Mouse (Mus musculus): ENCODE results near the gene Nav2. TPM values are rescaled to one million over a fixed set of nuclear protein-coding genes. Genes with fewer than 3 reads are reported as not detected.

Gene Nav2
- polyA plus RNA-seq, 1 experiment from 2014 or later, result 4.1 TPM

DNA sequence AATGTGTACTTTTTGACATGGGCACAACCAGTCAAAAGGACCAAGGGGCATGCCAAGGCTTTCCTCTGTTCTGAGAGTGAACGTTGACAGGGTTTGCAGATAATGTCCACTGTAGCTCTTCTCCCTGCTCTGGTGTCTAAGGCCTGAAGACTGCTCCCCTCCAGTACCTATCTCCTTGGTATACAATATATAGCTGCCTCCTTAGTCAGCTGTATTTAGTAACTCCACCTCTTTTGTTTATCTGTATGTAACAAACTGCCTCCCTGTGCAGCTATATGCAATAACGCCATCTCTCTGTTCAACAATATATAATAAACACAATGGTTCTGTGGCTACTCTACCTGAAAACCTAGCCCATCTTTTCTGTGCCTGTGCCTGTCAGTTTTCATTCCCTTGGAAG lies 413.7 kb downstream of the Nav2 start:
- Histone ChIP-seq H3K9ac (ENCODE audit: low read depth, low read length) (peak overlapping the region; percentile 36), H3K9me3 (replicated peaks; ENCODE audit: control insufficient read depth, low read length) (no peaks in the 10 kb centered on the region), H3K4me2 (ENCODE audit: low read depth, low read length) (peak overlapping the region; percentile 42), H3K4me1 (ENCODE audit: control insufficient read depth, low read depth, low read length) (peaks cover 57% of the 10 kb centered on the region), H3K27me3 (ENCODE audit: control insufficient read depth, insufficient read depth, low read depth, low read length) (no peaks in the 10 kb centered on the region), H3K36me3 (ENCODE audit: control insufficient read depth, insufficient read depth) (no peaks in the 10 kb centered on the region), H3K27ac (ENCODE audit: low read length) (peak overlapping the region; percentile 88), H3K4me3 (ENCODE audit: low read depth, low read length) (no peak overlapping the region)
- peak; percentile 64 for ATAC-seq (ENCODE audit: low read depth)
- WGBS (ENCODE audit: insufficient replicate concordance), result 39% methylated on average over 2 of the region's 2 CpGs

DNA sequence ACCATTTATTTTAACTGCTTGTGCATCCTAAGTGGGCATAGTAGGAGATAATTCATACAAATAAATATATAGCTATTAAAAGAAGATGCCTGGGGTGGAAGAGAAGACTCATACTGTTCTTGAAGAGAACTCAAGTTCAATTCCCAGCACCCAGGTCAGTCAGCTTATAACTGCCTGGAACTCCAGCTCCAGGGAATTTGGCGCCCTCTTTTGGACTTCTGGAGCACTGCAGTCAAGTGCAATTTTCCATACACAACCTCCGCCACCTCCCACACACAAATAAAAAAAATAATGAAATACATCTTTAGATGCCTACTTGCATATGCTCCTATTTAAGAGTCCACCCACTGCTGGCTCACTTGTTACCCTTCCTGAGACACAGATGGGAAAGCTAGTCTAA lies 416.1 kb downstream of the Nav2 start:
- peaks cover 60% of the 10 kb centered on the region for H3K4me1 ChIP-seq (ENCODE audit: control insufficient read depth, low read depth, low read length)
- no peaks in the 10 kb centered on the region for H3K27me3 ChIP-seq (ENCODE audit: control insufficient read depth, insufficient read depth, low read depth, low read length)
- WGBS (ENCODE audit: insufficient replicate concordance), result 77% methylated on average over 2 of the region's 2 CpGs
- no peak for ATAC-seq (ENCODE audit: low read depth)
- H3K4me2 ChIP-seq (ENCODE audit: low read depth, low read length), result no peak overlapping the region
- H3K36me3 ChIP-seq (ENCODE audit: control insufficient read depth, insufficient read depth), result no peaks in the 10 kb centered on the region
- no peak overlapping the region for H3K4me3 ChIP-seq (ENCODE audit: low read depth, low read length)
- no peak overlapping the region for H3K9ac ChIP-seq (ENCODE audit: low read depth, low read length)
- no peaks in the 10 kb centered on the region for H3K9me3 ChIP-seq (replicated peaks; ENCODE audit: control insufficient read depth, low read length)
- H3K27ac ChIP-seq (ENCODE audit: low read length), result no peak overlapping the region

DNA sequence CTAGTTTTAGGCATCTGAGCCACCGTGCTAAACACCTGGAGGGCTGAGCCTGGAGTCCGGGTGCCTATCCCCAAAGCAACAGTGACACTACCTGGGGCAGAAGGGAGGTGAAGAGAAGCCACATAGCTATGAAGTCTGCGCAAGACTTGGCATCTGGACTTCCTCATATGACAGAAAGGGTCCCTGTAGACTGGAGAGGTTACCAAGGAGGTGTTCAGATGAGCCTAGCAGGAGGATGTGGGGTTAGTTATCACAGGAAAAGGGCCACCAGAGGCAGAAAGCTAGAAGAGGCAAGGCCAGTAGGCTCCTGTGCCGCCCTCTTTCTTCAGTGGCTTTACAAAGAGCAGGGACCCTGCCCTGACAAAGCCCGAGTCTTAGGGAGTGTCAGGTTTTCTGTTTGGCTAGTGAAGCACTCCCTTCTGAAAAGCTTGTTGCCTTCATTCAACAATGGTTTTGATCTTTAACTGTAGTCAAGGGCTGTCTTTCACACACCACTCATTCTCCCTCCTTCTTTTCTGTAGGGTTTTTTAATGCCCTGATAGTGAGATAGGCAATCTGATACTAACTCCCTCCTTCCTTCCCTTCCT lies 417.7 kb downstream of the Nav2 start:
- Histone ChIP-seq H3K9ac (ENCODE audit: low read depth, low read length) (peak overlapping the region; percentile 5; the same call in 1 of the 2 replicates), H3K27ac (ENCODE audit: low read length) (peak overlapping the region; percentile 76), H3K36me3 (ENCODE audit: control insufficient read depth, insufficient read depth) (no peaks in the 10 kb centered on the region), H3K4me3 (ENCODE audit: low read depth, low read length) (no peak overlapping the region), H3K4me2 (ENCODE audit: low read depth, low read length) (no peak overlapping the region), H3K9me3 (replicated peaks; ENCODE audit: control insufficient read depth, low read length) (no peaks in the 10 kb centered on the region), H3K4me1 (ENCODE audit: control insufficient read depth, low read depth, low read length) (peaks cover 45% of the 10 kb centered on the region), H3K27me3 (ENCODE audit: control insufficient read depth, insufficient read depth, low read depth, low read length) (no peaks in the 10 kb centered on the region)
- WGBS (ENCODE audit: insufficient replicate concordance), result 51% methylated on average over 5 of the region's 5 CpGs
- ATAC-seq (ENCODE audit: low read depth), result no peak

DNA sequence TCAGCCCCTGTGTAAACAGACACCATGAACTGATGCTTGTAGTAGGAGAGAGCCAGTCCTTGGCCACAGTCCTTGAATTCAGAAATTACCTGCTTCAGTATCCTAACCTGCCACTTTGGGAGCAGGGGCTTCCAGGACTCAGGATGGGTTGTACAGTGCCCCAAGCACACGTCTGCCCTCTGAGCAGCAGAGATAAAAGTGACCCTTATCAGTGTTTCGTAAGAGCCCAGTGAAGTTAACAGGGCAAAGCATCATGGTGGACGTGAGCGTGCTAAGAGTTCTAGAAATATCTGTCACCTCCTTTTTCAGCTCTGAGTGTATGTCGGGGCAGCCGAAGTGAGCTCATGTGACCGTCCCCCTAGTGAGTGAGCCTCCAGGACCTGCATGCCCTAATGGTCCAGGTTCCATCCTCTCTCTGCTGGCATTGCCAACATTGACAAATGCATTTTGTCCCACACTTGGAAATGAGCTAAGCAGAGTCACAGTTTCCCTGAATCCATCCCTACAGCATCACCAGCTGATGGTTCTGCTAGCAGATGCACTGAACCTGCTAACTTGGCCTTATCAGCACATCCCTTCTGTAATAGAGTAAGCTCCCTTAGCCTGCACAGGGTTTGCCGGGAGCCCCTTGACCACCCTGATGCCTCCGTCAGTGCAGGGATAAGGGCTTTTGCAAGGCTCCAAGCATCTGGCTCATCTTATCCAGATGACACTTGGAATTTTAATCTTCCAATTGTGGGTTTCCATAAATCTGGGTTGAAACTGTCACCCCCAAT lies 418.6 kb downstream of the Nav2 start:
- WGBS (ENCODE audit: insufficient replicate concordance), result 26% methylated on average over 9 of the region's 9 CpGs
- Histone ChIP-seq H3K4me3 (ENCODE audit: low read depth, low read length) (no peak overlapping the region), H3K9ac (ENCODE audit: low read depth, low read length) (peak overlapping the region; percentile 5; the same call in 1 of the 2 replicates), H3K9me3 (replicated peaks; ENCODE audit: control insufficient read depth, low read length) (no peaks in the 10 kb centered on the region), H3K27me3 (ENCODE audit: control insufficient read depth, insufficient read depth, low read depth, low read length) (no peaks in the 10 kb centered on the region), H3K27ac (ENCODE audit: low read length) (peak overlapping the region; percentile 76), H3K4me1 (ENCODE audit: control insufficient read depth, low read depth, low read length) (peaks cover 38% of the 10 kb centered on the region), H3K36me3 (ENCODE audit: control insufficient read depth, insufficient read depth) (no peaks in the 10 kb centered on the region), H3K4me2 (ENCODE audit: low read depth, low read length) (peak overlapping the region; percentile 21; the same call in 1 of the 2 replicates)
- peak; percentile 88 for ATAC-seq (ENCODE audit: low read depth)

DNA sequence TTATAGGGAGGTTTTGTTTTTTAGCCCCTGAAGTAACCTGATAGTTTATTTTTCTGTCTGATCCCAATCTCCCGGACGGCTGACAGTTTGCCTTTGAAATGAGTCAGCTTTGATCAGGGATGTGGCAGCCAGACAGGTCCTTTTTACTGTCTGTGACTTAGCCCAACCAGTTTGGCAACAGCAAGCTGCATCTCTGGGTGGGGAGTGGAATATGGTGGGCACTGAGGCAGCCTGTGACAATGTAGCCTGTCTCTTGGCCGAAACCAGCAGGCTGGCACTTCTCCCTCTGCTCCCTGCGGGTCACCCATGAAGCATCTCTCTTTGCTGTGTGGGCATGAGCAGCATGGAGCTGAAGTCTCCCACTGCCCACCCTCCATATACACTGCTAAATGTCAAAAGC lies 421.7 kb downstream of the Nav2 start:
- WGBS (ENCODE audit: insufficient replicate concordance), result 73% methylated on average over 4 of the region's 4 CpGs
- ATAC-seq (ENCODE audit: low read depth), result no peak

DNA sequence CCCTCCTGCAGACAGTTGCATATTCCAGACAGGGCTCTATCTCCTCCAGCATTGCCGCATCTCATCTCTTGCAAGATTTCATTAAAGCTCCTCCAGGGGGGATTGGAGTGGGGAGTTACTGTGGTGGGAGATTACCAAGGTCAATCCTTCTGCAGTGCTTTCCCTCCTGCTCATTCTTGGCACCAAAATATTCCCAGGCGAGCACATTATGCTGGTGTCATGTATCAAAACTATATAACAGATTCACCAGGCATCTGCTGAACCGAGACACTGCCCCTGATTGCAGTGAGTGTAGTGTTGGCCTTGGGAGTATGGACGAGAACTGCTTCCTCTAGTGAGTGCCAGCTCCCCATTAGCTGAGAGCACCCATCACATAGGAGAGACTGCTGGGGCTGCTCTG lies 423.4 kb downstream of the Nav2 start:
- Histone ChIP-seq H3K27me3 (ENCODE audit: control insufficient read depth, insufficient read depth, low read depth, low read length) (no peaks in the 10 kb centered on the region), H3K4me1 (ENCODE audit: control insufficient read depth, low read depth, low read length) (peaks cover 12% of the 10 kb centered on the region), H3K36me3 (ENCODE audit: control insufficient read depth, insufficient read depth) (no peaks in the 10 kb centered on the region), H3K9me3 (replicated peaks; ENCODE audit: control insufficient read depth, low read length) (no peaks in the 10 kb centered on the region), H3K4me3 (ENCODE audit: low read depth, low read length) (no peak overlapping the region), H3K9ac (ENCODE audit: low read depth, low read length) (no peak overlapping the region), H3K27ac (ENCODE audit: low read length) (no peak overlapping the region), H3K4me2 (ENCODE audit: low read depth, low read length) (no peak overlapping the region)
- ATAC-seq (ENCODE audit: low read depth), result no peak
- WGBS (ENCODE audit: insufficient replicate concordance), result 57% methylated on average over 4 of the region's 4 CpGs

More for the DNA sequence above, 421.7 kb downstream of the Nav2 start:
- H3K4me2 ChIP-seq (ENCODE audit: low read depth, low read length), result no peak overlapping the region
- H3K9me3 ChIP-seq (replicated peaks; ENCODE audit: control insufficient read depth, low read length), result no peaks in the 10 kb centered on the region
- no peak overlapping the region for H3K9ac ChIP-seq (ENCODE audit: low read depth, low read length)
- no peaks in the 10 kb centered on the region for H3K27me3 ChIP-seq (ENCODE audit: control insufficient read depth, insufficient read depth, low read depth, low read length)
- H3K27ac ChIP-seq (ENCODE audit: low read length), result no peak overlapping the region
- H3K4me3 ChIP-seq (ENCODE audit: low read depth, low read length), result no peak overlapping the region
- H3K36me3 ChIP-seq (ENCODE audit: control insufficient read depth, insufficient read depth), result no peaks in the 10 kb centered on the region
- H3K4me1 ChIP-seq (ENCODE audit: control insufficient read depth, low read depth, low read length), result peaks cover 25% of the 10 kb centered on the region

DNA sequence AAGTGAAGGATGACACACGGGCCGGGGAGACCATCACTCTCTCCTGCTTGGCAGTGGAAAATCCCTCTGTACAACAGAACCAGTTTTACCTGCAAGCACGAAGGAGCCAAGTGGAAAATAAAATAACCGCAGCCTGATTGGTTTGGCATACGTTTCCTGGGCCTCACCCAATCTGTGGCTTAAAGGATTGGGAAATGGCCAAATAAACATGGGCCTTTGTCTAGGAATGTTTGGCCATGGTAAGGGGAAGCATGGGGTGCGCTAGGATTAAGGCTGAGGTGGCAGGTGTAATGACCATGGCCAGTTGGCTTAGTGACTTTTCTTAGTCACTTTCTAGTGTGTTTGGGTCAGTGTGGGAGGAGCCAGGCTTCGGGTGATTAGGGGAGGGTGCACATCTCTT lies 424.1 kb downstream of the Nav2 start:
- H3K9me3 ChIP-seq (replicated peaks; ENCODE audit: control insufficient read depth, low read length), result no peaks in the 10 kb centered on the region
- no peaks in the 10 kb centered on the region for H3K27me3 ChIP-seq (ENCODE audit: control insufficient read depth, insufficient read depth, low read depth, low read length)
- ATAC-seq (ENCODE audit: low read depth), result no peak
- no peak overlapping the region for H3K27ac ChIP-seq (ENCODE audit: low read length)
- no peak overlapping the region for H3K4me2 ChIP-seq (ENCODE audit: low read depth, low read length)
- H3K4me3 ChIP-seq (ENCODE audit: low read depth, low read length), result no peak overlapping the region
- no peaks in the 10 kb centered on the region for H3K36me3 ChIP-seq (ENCODE audit: control insufficient read depth, insufficient read depth)
- 59% methylated on average over 7 of the region's 7 CpGs for WGBS (ENCODE audit: insufficient replicate concordance)
- no peak overlapping the region for H3K9ac ChIP-seq (ENCODE audit: low read depth, low read length)
- H3K4me1 ChIP-seq (ENCODE audit: control insufficient read depth, low read depth, low read length), result peaks cover 5% of the 10 kb centered on the region

DNA sequence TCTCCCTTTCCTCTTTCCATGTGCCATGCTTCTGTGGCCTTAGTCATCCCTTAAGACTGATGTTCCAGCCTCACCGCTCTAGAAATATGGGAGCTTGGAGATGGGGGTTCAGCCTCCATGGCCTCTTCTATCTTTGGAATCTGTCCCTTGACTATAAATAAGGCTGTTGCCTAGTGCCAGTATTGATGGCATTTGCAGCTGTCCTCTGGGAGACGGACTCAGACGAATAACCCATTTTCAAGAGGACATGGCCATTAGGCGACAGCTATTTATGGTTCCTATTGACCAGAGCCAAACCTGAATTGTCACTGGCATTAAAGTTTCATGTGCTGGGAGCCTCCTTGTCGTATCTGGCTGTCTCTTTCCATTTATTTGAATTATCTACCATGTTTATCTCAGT lies 425.6 kb downstream of the Nav2 start:
- Histone ChIP-seq H3K4me3 (ENCODE audit: low read depth, low read length) (no peak overlapping the region), H3K4me1 (ENCODE audit: control insufficient read depth, low read depth, low read length) (no peaks in the 10 kb centered on the region; the same call in 1 of the 2 replicates), H3K9me3 (replicated peaks; ENCODE audit: control insufficient read depth, low read length) (no peaks in the 10 kb centered on the region), H3K27me3 (ENCODE audit: control insufficient read depth, insufficient read depth, low read depth, low read length) (no peaks in the 10 kb centered on the region), H3K9ac (ENCODE audit: low read depth, low read length) (no peak overlapping the region), H3K4me2 (ENCODE audit: low read depth, low read length) (no peak overlapping the region), H3K36me3 (ENCODE audit: control insufficient read depth, insufficient read depth) (no peaks in the 10 kb centered on the region), H3K27ac (ENCODE audit: low read length) (no peak overlapping the region)
- ATAC-seq (ENCODE audit: low read depth), result no peak
- 73% methylated on average over 5 of the region's 5 CpGs for WGBS (ENCODE audit: insufficient replicate concordance)

DNA sequence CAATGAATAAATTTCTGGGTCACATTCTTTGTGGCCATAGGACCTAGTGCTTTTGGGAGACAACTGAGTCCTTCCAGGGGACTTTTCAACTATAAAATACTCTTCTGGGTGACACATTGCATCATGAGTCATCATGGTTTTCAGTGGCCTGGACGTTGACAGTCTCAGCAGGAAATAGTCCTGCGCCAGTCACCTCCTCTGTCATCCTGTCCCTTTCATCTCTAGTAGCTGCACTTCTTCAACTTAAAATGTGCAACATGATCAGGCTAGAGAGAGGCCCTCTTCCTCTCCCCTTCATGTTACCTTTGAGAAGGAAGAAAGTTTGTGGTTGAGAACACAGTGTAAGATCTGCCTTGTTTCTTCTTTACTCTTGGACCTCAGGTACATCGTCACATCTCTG lies 426.5 kb downstream of the Nav2 start:
- no peaks in the 10 kb centered on the region for H3K36me3 ChIP-seq (ENCODE audit: control insufficient read depth, insufficient read depth)
- H3K4me1 ChIP-seq (ENCODE audit: control insufficient read depth, low read depth, low read length), result no peaks in the 10 kb centered on the region; the same call in 1 of the 2 replicates
- 31% methylated on average over 3 of the region's 3 CpGs for WGBS (ENCODE audit: insufficient replicate concordance)
- no peak overlapping the region for H3K9ac ChIP-seq (ENCODE audit: low read depth, low read length)
- no peaks in the 10 kb centered on the region for H3K27me3 ChIP-seq (ENCODE audit: control insufficient read depth, insufficient read depth, low read depth, low read length)
- H3K4me3 ChIP-seq (ENCODE audit: low read depth, low read length), result no peak overlapping the region
- H3K4me2 ChIP-seq (ENCODE audit: low read depth, low read length), result no peak overlapping the region
- H3K27ac ChIP-seq (ENCODE audit: low read length), result no peak overlapping the region
- no peak for ATAC-seq (ENCODE audit: low read depth)
- no peaks in the 10 kb centered on the region for H3K9me3 ChIP-seq (replicated peaks; ENCODE audit: control insufficient read depth, low read length)

Measured in liver, embryonic 16.5 days (tissue).